Mouse (Mus musculus) c-Kit-positive CD71-positive TER-119-positive erythroid progenitor cells, embryonic 14.5 days (primary cell): ENCODE results near the gene P2rx1.

Experiments used
- DNase-seq: peaks from one replicate; pipeline ENCODE4 v3.0.0-alpha.2; 2013; ENCODE audit warnings: low spot score

The P2rx1 gene

GRCm38 (mm10) chr11:73023099-73023498, 24.2 kb downstream of the P2rx1 start:
- DNase-seq: no peak

- DNase-seq: no peak
Measured at GRCm38 (mm10) chr11:73023827-73024226, 24.9 kb downstream of the P2rx1 start.

- no peak for DNase-seq
Measured at GRCm38 (mm10) chr11:73024236-73024904, 25.5 kb downstream of the P2rx1 start.

DNA sequence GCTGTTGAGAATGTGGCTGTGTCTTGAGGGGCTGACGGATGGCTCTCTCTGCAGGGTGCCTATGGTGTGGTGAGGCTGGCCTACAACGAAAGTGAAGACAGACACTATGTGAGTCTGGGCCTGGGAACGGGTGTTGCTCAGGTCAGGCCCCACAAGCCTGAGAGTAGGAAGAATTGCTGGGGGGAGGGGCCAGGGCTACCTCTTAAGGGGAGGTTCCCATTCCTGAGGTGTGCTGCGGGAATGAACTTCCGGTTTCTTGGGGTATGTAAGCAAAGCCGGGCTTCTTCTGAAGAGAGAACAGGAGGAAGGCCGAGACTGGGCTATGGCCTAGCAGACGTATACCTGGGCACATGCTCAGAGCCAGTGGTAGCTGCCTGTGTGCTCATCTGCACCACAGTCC, 28.1 kb downstream of the P2rx1 start:
- no peak for DNase-seq

- peak; percentile 73 for DNase-seq
Measured at GRCm38 (mm10) chr11:73030821-73031498, 32.1 kb downstream of the P2rx1 start.

- DNase-seq: no peak
Measured at GRCm38 (mm10) chr11:73031536-73031935, 32.6 kb downstream of the P2rx1 start.

GRCm38 (mm10) chr11:73036077-73036476, 37.2 kb downstream of the P2rx1 start:
- no peak for DNase-seq

DNA sequence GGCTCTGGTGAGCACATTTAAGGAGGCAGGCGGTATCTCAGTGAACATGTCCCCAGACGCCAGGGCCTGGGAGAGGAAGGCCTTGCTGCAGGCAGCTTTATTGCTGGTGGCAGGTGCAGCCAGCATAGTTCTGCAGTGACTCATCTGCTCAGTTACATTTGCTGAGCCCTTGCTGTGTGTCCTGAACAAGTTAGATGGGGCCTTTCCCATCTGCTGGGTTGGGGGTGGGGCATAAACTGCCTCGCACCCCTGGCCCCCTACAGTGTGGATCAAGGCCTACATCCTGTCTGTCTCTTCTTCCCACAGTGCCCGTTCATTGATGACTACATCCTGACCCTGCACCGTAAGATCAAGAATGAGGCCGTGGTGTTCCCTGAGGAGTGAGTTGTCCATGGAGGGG, 38.0 kb downstream of the P2rx1 start:
- DNase-seq: no peak

DNA sequence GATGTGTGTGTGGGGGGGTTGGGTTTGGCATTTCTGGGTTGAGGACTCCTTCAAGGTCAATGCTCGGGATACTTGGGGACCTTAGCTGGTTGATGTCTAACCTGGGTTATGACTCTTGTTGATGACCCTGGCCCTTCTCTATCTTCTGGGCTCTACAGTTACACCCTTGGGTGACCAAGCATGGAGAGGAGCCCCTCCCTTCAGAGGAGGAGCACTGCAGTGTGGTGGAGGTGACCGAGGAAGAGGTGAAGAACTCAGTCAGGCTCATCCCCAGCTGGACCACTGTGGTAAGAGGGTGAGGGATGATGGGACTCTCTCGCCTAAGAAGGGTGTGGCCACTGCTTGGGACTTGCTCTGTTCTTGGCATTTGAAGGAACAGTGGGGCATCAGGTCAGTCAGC, 38.8 kb downstream of the P2rx1 start:
- DNase-seq: no peak

- DNase-seq: no peak
Measured at GRCm38 (mm10) chr11:73039102-73039799, 40.3 kb downstream of the P2rx1 start.

DNA sequence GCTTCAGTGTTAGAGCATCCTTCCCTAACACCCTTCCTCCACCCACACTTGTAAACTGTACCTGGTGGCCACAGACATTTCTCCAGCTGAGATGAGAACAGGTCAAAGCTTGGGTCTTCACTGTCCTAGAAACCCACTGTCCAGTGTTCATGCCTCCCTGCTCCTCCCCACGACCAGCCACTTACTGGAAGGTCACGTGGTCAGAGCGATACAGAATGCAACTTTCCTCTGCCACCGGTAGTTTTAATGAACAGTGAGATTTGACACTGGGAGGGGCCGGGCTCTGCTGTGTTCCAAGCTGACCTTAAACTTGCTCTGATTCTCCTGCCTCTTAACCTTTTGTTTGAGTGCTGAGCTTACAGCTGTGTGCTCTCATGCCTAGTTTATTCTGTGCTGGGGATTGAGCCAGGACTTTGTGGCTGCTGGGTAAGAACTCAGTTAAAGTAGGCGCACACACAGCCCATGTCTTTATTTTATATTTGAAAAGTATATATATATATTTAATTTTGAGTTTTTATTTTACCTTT, 45.4 kb downstream of the P2rx1 start:
- no peak for DNase-seq

- DNase-seq: no peak
Measured at GRCm38 (mm10) chr11:73044789-73045188, 45.9 kb downstream of the P2rx1 start.

GRCm38 (mm10) chr11:73047542-73047996, 48.7 kb downstream of the P2rx1 start, which contains the start of gene Ncbp3:
Gene Ncbp3 (plus strand): TSS chr11:73047783.
- peak; percentile 97 for DNase-seq

DNA sequence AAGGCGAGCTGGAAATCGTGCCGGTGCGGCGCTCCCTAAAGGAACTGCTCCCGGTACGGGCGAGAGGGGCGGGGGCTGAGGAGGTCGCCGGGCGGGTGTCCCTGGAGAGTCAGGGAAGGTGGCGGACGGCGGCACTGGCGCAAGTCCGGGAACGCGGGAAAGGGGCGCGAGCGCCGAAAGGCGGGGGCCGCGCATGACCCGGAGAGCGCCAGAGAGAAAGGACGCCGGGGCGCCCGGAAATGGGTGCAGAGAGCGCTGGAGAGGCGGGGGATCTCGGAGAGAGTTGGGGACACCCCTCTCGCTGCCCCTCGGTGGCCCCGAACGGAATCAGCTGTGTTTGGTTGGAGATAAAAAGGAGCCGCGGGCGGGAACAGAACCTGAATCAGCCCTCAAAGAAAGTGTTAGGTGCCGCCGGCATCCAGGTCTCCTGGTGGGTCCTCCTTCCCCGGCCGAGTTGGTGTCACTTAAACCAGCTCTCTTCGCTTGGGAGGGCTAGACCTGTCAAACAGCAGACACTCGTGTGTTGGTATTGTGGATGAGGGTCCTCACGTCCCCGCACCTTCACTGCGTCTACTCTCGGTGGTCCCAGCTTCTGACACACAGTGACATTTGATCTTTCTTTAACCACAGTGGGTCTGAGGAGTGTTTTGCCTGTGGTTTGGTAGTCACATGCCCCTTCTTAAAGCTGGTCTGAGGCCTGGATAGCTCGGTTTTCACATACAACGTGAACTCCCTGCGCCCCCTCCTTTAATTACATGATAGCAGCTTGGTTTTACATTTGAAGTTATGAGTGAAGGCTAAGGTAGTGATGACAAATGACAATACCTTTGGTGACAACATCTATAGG, 49.4 kb downstream of the P2rx1 start:
- DNase-seq: peak; percentile 66

DNA sequence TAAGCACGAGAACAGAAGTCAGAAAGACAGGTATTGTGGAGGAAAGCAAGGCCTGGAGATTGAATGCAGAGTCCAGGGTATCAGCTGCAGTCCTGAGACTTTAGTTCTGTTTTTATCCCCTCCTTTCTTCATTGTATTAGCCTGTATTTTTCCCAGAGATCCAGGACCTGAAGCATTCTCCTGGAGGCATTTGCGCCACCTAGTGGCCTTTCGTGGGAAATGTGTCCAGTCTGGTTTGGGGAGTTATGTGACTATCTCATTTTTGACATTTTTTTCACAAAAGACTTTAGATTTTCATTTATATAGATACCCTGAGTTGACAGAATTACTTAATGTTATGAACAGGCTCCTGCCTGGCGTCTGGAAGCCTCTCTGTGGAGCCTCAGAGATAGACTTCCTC, 50.4 kb downstream of the P2rx1 start:
- peak; percentile 84 for DNase-seq

- no peak for DNase-seq
Measured at GRCm38 (mm10) chr11:73052795-73053194, 53.9 kb downstream of the P2rx1 start.

DNA sequence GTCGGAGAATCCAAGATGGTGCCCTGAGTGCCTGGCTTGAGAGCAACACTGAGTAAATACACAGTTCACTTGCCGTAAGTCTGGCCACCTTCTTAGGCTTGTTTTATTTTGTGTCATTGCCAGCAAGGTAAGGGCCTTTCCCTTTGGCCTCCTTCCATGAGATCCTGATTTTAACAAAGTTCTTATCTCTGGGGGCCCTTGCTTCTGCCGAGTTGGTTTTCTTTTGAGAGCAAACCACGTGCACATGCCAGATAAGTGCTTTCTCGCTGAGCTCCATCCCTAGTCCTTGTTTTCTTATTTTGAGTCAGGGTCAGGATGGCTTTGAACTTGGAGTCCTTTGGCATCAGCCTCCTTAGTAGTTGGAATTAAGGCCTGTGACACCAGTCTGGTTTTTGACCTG, 58.8 kb downstream of the P2rx1 start:
- DNase-seq: no peak

- DNase-seq: no peak
Measured at GRCm38 (mm10) chr11:73059630-73060029, 60.7 kb downstream of the P2rx1 start.

- DNase-seq: no peak
Measured at GRCm38 (mm10) chr11:73061413-73061812, 62.5 kb downstream of the P2rx1 start.
